ENCODE assay signal across 20 mouse cellular contexts in the genomic region with DNA sequence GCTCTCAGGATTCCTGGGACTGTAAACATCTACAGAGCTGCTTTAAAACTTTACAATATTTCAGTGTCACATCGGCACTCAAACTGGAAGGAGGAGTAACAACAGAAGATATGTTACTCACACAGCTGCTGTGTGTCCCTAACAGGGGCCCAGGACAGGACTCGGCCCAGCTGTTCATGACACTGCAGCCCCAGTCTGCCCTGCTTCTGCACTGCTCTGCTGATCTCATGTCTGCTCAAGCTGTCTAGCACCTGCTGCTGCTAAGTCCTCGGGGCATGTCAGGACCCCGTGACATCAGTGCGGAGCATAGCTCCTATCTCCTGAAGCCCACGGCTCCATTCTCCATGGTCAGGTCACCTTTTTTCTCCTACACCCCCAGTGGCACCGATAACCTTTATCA. TPM values are rescaled to one million over a fixed set of nuclear protein-coding genes. Genes with fewer than 3 reads are reported as not detected.
DNase-seq lines count a peak whose midpoint lies in the region; ATAC-seq and TF ChIP-seq lines count a peak whose summit lies in the region.
"Had no signal": no experiment of that assay in that cellular context is flagged by ENCODE, and none has a peak within 500 bp of the region (broad histone marks: within the 10 kb centered on the region; RNA-seq: fewer than 3 reads in every experiment).

No protein-coding gene starts in this region.

- H3K27me3 ChIP-seq in embryonic facial prominence, embryonic 12.5 days, result no peaks in the 10 kb centered on the region
- no peaks in the 10 kb centered on the region for H3K27me3 ChIP-seq in embryonic facial prominence, embryonic 10.5 days (replicated peaks; ENCODE audit: low read depth, poor library complexity, severe bottlenecking)
- no peaks in the 10 kb centered on the region for H3K27me3 ChIP-seq in stomach, postnatal 0 days (ENCODE audit: control insufficient read depth, insufficient read depth, low read length)
- H3K27me3 ChIP-seq: forebrain, embryonic 12.5 days; hindbrain, embryonic 12.5 days; liver, embryonic 13.5 days; midbrain, embryonic 12.5 days had no signal

- no peak for TF ChIP-seq CTCF in stomach, postnatal 0 days (IDR thresholded peaks at IDR 0.05; ENCODE audit: low read depth)

- no peak overlapping the region for H3K9ac ChIP-seq in embryonic facial prominence, embryonic 12.5 days
- no peak overlapping the region for H3K9ac ChIP-seq in stomach, postnatal 0 days (ENCODE audit: low read length)
- H3K9ac ChIP-seq: forebrain, embryonic 12.5 days; hindbrain, embryonic 12.5 days; liver, embryonic 13.5 days; midbrain, embryonic 12.5 days had no signal

- no peaks in the 10 kb centered on the region for H3K4me1 ChIP-seq in embryonic facial prominence, embryonic 12.5 days
- no peaks in the 10 kb centered on the region for H3K4me1 ChIP-seq in embryonic facial prominence, embryonic 10.5 days
- no peaks in the 10 kb centered on the region for H3K4me1 ChIP-seq in stomach, postnatal 0 days (replicated peaks; ENCODE audit: control insufficient read depth, insufficient read depth)
- H3K4me1 ChIP-seq: forebrain, embryonic 12.5 days; hindbrain, embryonic 12.5 days; liver, embryonic 13.5 days; midbrain, embryonic 12.5 days had no signal

- ATAC-seq in embryonic facial prominence, embryonic 12.5 days (ENCODE audit: insufficient number of reproducible peaks, insufficient read depth, low FRiP score, low TSS enrichment), result peak; percentile 47; the same call in 1 of the 2 replicates
- 0 out of 2 replicates have a peak, but pooled peaks have one; percentile 30 for ATAC-seq in stomach, postnatal 0 days (ENCODE audit: low FRiP score, low TSS enrichment)

- no peak for DNase-seq in embryonic facial prominence, embryonic 10.5 days (ENCODE audit: low spot score)
- peak; percentile 35 for DNase-seq in kidney, postnatal 10 days
- no peak for DNase-seq in kidney, postnatal 25 days
- DNase-seq in lung, postnatal 10 days, result peak; percentile 40
- DNase-seq in lung, postnatal 25 days (ENCODE audit: low spot score), result no peak
- no peak for DNase-seq in stomach, postnatal 0 days (ENCODE audit: low spot score)
- no peak for DNase-seq in layer of hippocampus, postnatal 10 days (ENCODE audit: low spot score in 2 of 2)
- DNase-seq: adrenal gland, postnatal 10 days; cerebellum, adult 8-10 months; gastrocnemius, adult 2 months; kidney, adult 18-20 months; kidney, postnatal 36 days; liver, embryonic 13.5 days; thymus, postnatal 14 days had no signal

- TF ChIP-seq EP300 in stomach, postnatal 0 days (optimal IDR thresholded peaks at IDR 0.05), result no peak

- WGBS in embryonic facial prominence, embryonic 12.5 days, result 88% methylated on average over 7 of the region's 7 CpGs
- 91% methylated on average over 7 of the region's 7 CpGs for WGBS in embryonic facial prominence, embryonic 10.5 days
- WGBS in stomach, postnatal 0 days, result 78% methylated on average over 7 of the region's 7 CpGs

- no peak overlapping the region for H3K4me3 ChIP-seq in embryonic facial prominence, embryonic 12.5 days
- no peak overlapping the region for H3K4me3 ChIP-seq in embryonic facial prominence, embryonic 10.5 days
- H3K4me3 ChIP-seq in stomach, postnatal 0 days (ENCODE audit: low read depth, low read length), result no peak overlapping the region
- H3K4me3 ChIP-seq: forebrain, embryonic 12.5 days; gastrocnemius, adult 2 months; hindbrain, embryonic 12.5 days; liver, embryonic 13.5 days; midbrain, embryonic 12.5 days had no signal

- no peaks in the 10 kb centered on the region for H3K9me3 ChIP-seq in embryonic facial prominence, embryonic 12.5 days
- H3K9me3 ChIP-seq in embryonic facial prominence, embryonic 10.5 days, result no peaks in the 10 kb centered on the region
- no peaks in the 10 kb centered on the region for H3K9me3 ChIP-seq in stomach, postnatal 0 days (ENCODE audit: control insufficient read depth, low read length)
- H3K9me3 ChIP-seq: forebrain, embryonic 12.5 days; hindbrain, embryonic 12.5 days; liver, embryonic 13.5 days; midbrain, embryonic 12.5 days had no signal

- H3K4me2 ChIP-seq in embryonic facial prominence, embryonic 12.5 days (replicated peaks), result no peak overlapping the region
- H3K4me2 ChIP-seq in stomach, postnatal 0 days (replicated peaks; ENCODE audit: low read depth), result no peak overlapping the region
- H3K4me2 ChIP-seq: forebrain, embryonic 12.5 days; heart, embryonic 11.5 days; hindbrain, embryonic 12.5 days; liver, embryonic 13.5 days; midbrain, embryonic 12.5 days had no signal

- H3K36me3 ChIP-seq in embryonic facial prominence, embryonic 12.5 days, result peaks cover 90% of the 10 kb centered on the region
- H3K36me3 ChIP-seq in embryonic facial prominence, embryonic 10.5 days (replicated peaks), result peaks cover 96% of the 10 kb centered on the region
- H3K36me3 ChIP-seq in stomach, postnatal 0 days (ENCODE audit: control insufficient read depth, insufficient read depth, low read length), result peaks cover 51% of the 10 kb centered on the region

- no peak overlapping the region for H3K27ac ChIP-seq in embryonic facial prominence, embryonic 12.5 days
- H3K27ac ChIP-seq in embryonic facial prominence, embryonic 10.5 days (replicated peaks), result no peak overlapping the region
- H3K27ac ChIP-seq in stomach, postnatal 0 days (replicated peaks), result no peak overlapping the region
- H3K27ac ChIP-seq: forebrain, embryonic 12.5 days; gastrocnemius, adult 2 months; hindbrain, embryonic 12.5 days; liver, embryonic 13.5 days; midbrain, embryonic 12.5 days had no signal

RNA-seq across cellular contexts. Expression of a gene that starts 35.1 kb away (rescaled TPM):
- polyA plus RNA-seq in embryonic facial prominence, embryonic 12.5 days (2016; fragmentation: Nextera tagmentation; extraction: Ambion mirVana), result 0.51 and 0.65 TPM in 2 replicates
- 0.24 and 0.31 TPM in 2 replicates for polyA plus RNA-seq in embryonic facial prominence, embryonic 10.5 days (2016; fragmentation: Nextera tagmentation; extraction: Ambion mirVana)
- 0.25 and 0.42 TPM in 2 replicates for polyA plus RNA-seq in stomach, postnatal 0 days (2015; fragmentation: Nextera tagmentation; extraction: Ambion mirVana)
- 1 to 10 TPM; 3.0 to 3.2 TPM for total RNA-seq in layer of hippocampus, postnatal 10 days (2021)
- total RNA-seq: granulocyte monocyte progenitor cell, adult 5-6 weeks had no signal
- polyA plus RNA-seq: liver, embryonic 13.5 days had no signal

Comparison
In these comparisons a context has a peak if more than half of its experiments do, and no peak if none do; other contexts are left out.
1. DNase-seq: peak in kidney, postnatal 10 days (single experiment) and lung, postnatal 10 days (single experiment); none in embryonic facial prominence, embryonic 10.5 days (single experiment), kidney, postnatal 25 days (0 of 2), lung, postnatal 25 days (single experiment), stomach, postnatal 0 days (single experiment) and layer of hippocampus, postnatal 10 days (0 of 2).